Mouse (Mus musculus) embryonic fibroblast, embryonic 13.5 days (primary cell): Measurements from ENCODE around the gene Slc25a22.

ENCODE experiments used
- CTCF ChIP-seq: IDR thresholded peaks from 2 replicates; pipeline ENCODE4 v1.5.1; 2011; ENCODE audit warnings: mild to moderate bottlenecking, control low read depth, low read length, moderate library complexity, borderline replicate concordance; ENCODE audit not compliant: insufficient read depth
- POLR2A ChIP-seq: IDR thresholded peaks from 2 replicates; pipeline ENCODE4 v1.6.1; 2011; ENCODE audit warnings: low read depth, mild to moderate bottlenecking, control low read depth, low read length, moderate library complexity

DNA sequence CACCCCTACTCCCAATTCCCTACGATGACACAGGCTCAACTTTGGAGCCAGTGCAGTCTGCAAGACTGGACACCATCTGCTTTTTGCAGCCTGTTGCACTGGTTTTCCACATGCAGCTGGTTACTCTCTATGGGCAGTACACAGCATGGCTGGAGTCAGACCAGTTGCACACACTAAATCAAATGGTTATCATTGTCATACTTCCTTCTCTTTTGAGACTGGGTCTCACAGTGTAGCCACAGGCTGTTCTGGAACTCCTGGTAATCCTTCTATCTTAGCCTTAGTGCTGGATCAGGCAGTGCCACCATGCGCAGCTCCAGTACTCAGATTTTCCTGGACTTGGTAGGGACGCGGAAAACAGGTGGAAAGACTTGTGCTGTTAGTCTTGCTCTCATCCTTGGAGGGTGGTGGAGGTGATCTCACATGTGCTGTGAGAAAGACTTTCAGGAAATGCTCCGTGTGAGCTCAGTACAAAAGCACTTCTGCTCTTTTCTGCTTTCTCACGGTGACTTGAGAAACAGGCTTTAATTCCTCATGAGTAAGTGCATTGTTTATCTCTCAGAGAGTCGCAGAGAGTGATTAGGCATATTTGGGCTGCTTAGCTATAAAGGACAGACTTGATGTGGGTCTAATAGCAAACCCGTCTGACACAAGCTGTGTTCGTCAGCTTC is 45.0 kb downstream of the Slc25a22 start:
- no peak for TF ChIP-seq CTCF
- TF ChIP-seq POLR2A = no peak
